ENCODE assay signal across 26 mouse cellular contexts in the genomic region with DNA sequence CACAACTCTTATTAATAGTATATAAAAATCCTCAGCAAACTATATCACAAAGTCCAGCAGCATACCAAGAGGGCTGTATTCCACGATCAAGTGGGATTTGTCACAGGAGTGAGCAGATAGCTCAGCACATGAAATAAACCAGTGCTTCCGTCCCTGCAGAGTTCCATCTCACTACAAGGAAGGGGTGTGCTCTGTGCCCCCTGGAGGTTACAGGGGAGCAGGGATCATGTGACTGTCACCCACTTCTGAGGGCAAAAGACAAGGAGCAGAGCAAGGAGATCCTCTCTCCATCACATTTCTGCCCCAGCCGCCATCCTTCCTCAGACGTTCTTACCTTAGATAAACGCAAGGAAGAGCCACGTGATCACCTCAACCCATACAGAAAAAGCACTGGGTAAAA.
"Had no signal": no experiment of that assay in that cellular context is flagged by ENCODE, and none has a peak within 500 bp of the region (broad histone marks: within the 10 kb centered on the region; RNA-seq: fewer than 3 reads in every experiment).

No protein-coding gene starts in this region.

- H3K4me1 ChIP-seq: embryonic facial prominence, embryonic 12.5 days; embryonic facial prominence, embryonic 15.5 days; forebrain, embryonic 13.5 days; forebrain, embryonic 15.5 days had no signal

- H3K27me3 ChIP-seq: embryonic facial prominence, embryonic 12.5 days; embryonic facial prominence, embryonic 13.5 days; embryonic facial prominence, embryonic 15.5 days; forebrain, embryonic 12.5 days; forebrain, embryonic 13.5 days; forebrain, embryonic 15.5 days had no signal

- DNase-seq: cerebellum, adult 18-20 months; cerebellum, adult 2 months; cerebellum, adult 8-10 months; cerebellum, adult 9-10 months; cerebellum, adult 9-11 months; cerebellum, postnatal 10 days; cerebellum, postnatal 25 days; cerebellum, postnatal 36 days; embryo, embryonic 11 days; forebrain, postnatal 0 days; gastrocnemius, adult 2 months; gastrocnemius, postnatal 10 days; gastrocnemius, postnatal 14 days; gastrocnemius, postnatal 25 days; gastrocnemius, postnatal 36 days; heart, adult 11 months; heart, adult 18-20 months had no signal

- H3K4me3 ChIP-seq: embryonic facial prominence, embryonic 10.5 days; embryonic facial prominence, embryonic 12.5 days; embryonic facial prominence, embryonic 13.5 days; embryonic facial prominence, embryonic 15.5 days; erythroblast, embryonic 14.5 days; forebrain, embryonic 10.5 days; forebrain, embryonic 12.5 days; forebrain, embryonic 13.5 days; forebrain, embryonic 15.5 days; gastrocnemius, adult 2 months had no signal

- H3K36me3 ChIP-seq: forebrain, embryonic 15.5 days had no signal

- H3K27ac ChIP-seq: embryonic facial prominence, embryonic 10.5 days; embryonic facial prominence, embryonic 12.5 days; embryonic facial prominence, embryonic 13.5 days; embryonic facial prominence, embryonic 15.5 days; forebrain, embryonic 10.5 days; forebrain, embryonic 12.5 days; forebrain, embryonic 13.5 days; forebrain, embryonic 15.5 days; gastrocnemius, adult 2 months had no signal
